Mouse (Mus musculus) neural tube, embryonic 11.5 days (tissue): ENCODE measurements around the gene Ltb4r2. TPM values are rescaled to one million over a fixed set of nuclear protein-coding genes. Genes with fewer than 3 reads are reported as not detected.

Experiments
- ATAC-seq: fragments of 200-750 bp; cut with Nextera tagmentation; 2 replicates; pipeline ENCODE4 v1.8.0; 2017; ENCODE audit warnings: moderate number of reproducible peaks, mild to moderate bottlenecking, moderate TSS enrichment, moderate library complexity; ENCODE audit not compliant: insufficient read depth, low FRiP score, low TSS enrichment
- DNase-seq: peaks from one replicate; pipeline ENCODE4 v3.0.0-alpha.2; 2015; ENCODE audit warnings: low spot score
- H3K27ac ChIP-seq: fragments of 300-500 bp; sonication (generic); 2 replicates; pipeline ENCODE4 v1.5.1; 2014; ENCODE audit warnings: low read depth, mild to moderate bottlenecking, low read length
- H3K27me3 ChIP-seq: fragments of 300-500 bp; sonication (generic); 2 replicates; pipeline ENCODE4 v1.6.1; 2014; ENCODE audit warnings: mild to moderate bottlenecking, low read length, mixed read lengths; ENCODE audit not compliant: control insufficient read depth, insufficient read depth
- H3K36me3 ChIP-seq: fragments of 300-500 bp; sonication (generic); 2 replicates; pipeline ENCODE4 v1.6.1; 2014; ENCODE audit warnings: mild to moderate bottlenecking, low read length, moderate library complexity, mixed read lengths; ENCODE audit not compliant: control insufficient read depth, insufficient read depth
- H3K4me1 ChIP-seq: fragments of 300-500 bp; sonication (generic); 2 replicates; pipeline ENCODE4 v1.6.1; 2014; ENCODE audit warnings: low read length, mixed read lengths; ENCODE audit not compliant: control insufficient read depth, insufficient read depth
- H3K4me2 ChIP-seq: fragments of 300-500 bp; sonication (generic); 2 replicates; pipeline ENCODE4 v1.6.1; 2014; ENCODE audit warnings: low read depth, mild to moderate bottlenecking, moderate library complexity
- H3K4me3 ChIP-seq: fragments of 300-500 bp; sonication (generic); 2 replicates; pipeline ENCODE4 v1.5.1; 2014; ENCODE audit warnings: low read depth, low read length
- H3K9ac ChIP-seq: fragments of 300-500 bp; sonication (generic); 2 replicates; pipeline ENCODE4 v1.6.1; 2014; ENCODE audit warnings: mild to moderate bottlenecking, low read length
- H3K9me3 ChIP-seq: fragments of 300-500 bp; sonication (generic); 2 replicates; pipeline ENCODE4 v1.6.1; 2016; ENCODE audit warnings: low read length; ENCODE audit not compliant: control insufficient read depth
- WGBS: fragments of 180-500 bp; shearing (Covaris S2); extraction: QIAGEN DNeasy Blood & Tissue Kit; methylation state at CpG from one replicate; pipeline ENCODE4 v1.1.7; 2014; 5-methylcytosine and 5-hydroxymethylcytosine counted together
- polyA plus RNA-seq: library from polyadenylated mRNA; unstranded; fragments of >200 nt; fragmentation: Nextera tagmentation; extraction: Ambion mirVana; gene quantifications from 2 replicates; pipeline ENCODE4 v1.2.1, GENCODE M21; 2014

Ltb4r2 gene
- polyA plus RNA-seq, 1 experiment from 2014 or later, result 0.52 TPM

- WGBS, result 12% methylated on average over 52 of the region's 52 CpGs
- Histone ChIP-seq H3K27ac (no peak overlapping the region), H3K4me1 (0 out of 2 replicates have a peak, but pooled peaks cover 4% of the 10 kb centered on the region), H3K4me3 (peak overlapping the region; percentile 34), H3K9ac (peak overlapping the region; percentile 59), H3K9me3 (no peaks in the 10 kb centered on the region), H3K27me3 (peaks cover 42% of the 10 kb centered on the region), H3K4me2 (peak overlapping the region; percentile 70), H3K36me3 (no peaks in the 10 kb centered on the region)
- ATAC-seq (peak; percentile 48), DNase-seq (peak; percentile 64)
Observed at GRCm38 (mm10) chr14:55767519-55768414, 6.5 kb downstream of the Ltb4r2 start.

GRCm38 (mm10) chr14:55768555-55768954 lies 7.3 kb downstream of the Ltb4r2 start:
- no peak overlapping the region for H3K4me3 ChIP-seq
- 0 out of 2 replicates have a peak, but pooled peaks cover 4% of the 10 kb centered on the region for H3K4me1 ChIP-seq
- no peak overlapping the region for H3K9ac ChIP-seq
- peaks cover 35% of the 10 kb centered on the region for H3K27me3 ChIP-seq
- no peak overlapping the region for H3K4me2 ChIP-seq
- no peaks in the 10 kb centered on the region for H3K36me3 ChIP-seq
- DNase-seq (no peak), ATAC-seq (no peak)
- H3K9me3 ChIP-seq, result no peaks in the 10 kb centered on the region
- 92% methylated on average over 6 of the region's 6 CpGs for WGBS
- no peak overlapping the region for H3K27ac ChIP-seq

- H3K36me3 ChIP-seq, result no peaks in the 10 kb centered on the region
- H3K9ac ChIP-seq, result no peak overlapping the region
- ATAC-seq, result no peak
- H3K9me3 ChIP-seq, result no peaks in the 10 kb centered on the region
- peaks cover 31% of the 10 kb centered on the region for H3K27me3 ChIP-seq
- 0 out of 2 replicates have a peak, but pooled peaks cover 4% of the 10 kb centered on the region for H3K4me1 ChIP-seq
- H3K4me2 ChIP-seq, result no peak overlapping the region
- DNase-seq, result no peak
- no peak overlapping the region for H3K27ac ChIP-seq
- no peak overlapping the region for H3K4me3 ChIP-seq
- 77% methylated on average over 16 of the region's 16 CpGs for WGBS
Observed at GRCm38 (mm10) chr14:55769087-55769703, 8.0 kb downstream of the Ltb4r2 start.

DNA sequence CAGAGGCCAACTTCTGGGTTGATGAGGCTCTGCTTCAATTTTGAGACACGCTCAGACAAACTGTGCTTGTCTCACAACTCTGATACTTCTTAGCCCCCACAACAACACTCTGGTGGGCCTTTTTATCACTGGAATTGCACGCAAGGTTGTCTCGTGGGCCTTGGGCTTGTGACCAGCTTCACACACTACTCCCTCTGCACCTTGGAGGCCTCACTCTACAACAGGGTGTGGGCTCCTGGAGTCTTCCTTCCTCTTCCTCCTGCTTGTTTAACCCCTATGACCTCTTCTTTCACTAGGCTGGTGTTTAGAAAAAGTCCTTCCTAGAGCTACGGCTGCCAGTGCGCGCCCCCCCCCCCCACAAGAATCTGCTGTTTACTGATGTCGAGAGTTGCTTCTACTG lies 15.5 kb downstream of the Ltb4r2 start:
- DNase-seq (no peak), ATAC-seq (no peak)
- Histone ChIP-seq H3K4me1 (peaks cover 5% of the 10 kb centered on the region; the same call in 1 of the 2 replicates), H3K9me3 (no peaks in the 10 kb centered on the region), H3K27me3 (peaks cover 4% of the 10 kb centered on the region; the same call in 1 of the 2 replicates), H3K27ac (no peak overlapping the region), H3K4me2 (no peak overlapping the region), H3K36me3 (no peaks in the 10 kb centered on the region), H3K9ac (no peak overlapping the region), H3K4me3 (no peak overlapping the region)
- WGBS, result 70% methylated on average over 7 of the region's 7 CpGs

DNA sequence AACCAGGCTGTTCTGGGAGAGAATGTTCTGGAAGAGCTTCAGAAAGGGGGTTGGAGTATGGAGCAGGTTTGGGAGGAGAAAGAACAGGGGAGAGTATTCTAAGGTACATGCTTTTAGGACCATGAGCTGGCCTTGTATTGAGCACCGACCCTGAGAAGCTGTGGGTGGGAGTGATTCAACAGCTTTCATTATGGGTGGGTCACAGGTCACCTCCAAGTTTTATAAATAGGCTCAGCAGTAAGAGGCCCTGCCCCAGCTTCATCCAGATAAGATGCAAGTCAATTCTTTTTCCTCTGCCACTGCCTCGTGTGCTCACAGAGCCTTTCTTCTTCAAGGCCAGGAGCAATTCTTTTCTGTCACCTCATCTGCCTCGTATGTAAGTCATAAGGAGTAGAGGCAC lies 15.9 kb downstream of the Ltb4r2 start:
- WGBS, result 55% methylated on average over 3 of the region's 3 CpGs
- H3K36me3 ChIP-seq, result no peaks in the 10 kb centered on the region
- H3K9me3 ChIP-seq, result no peaks in the 10 kb centered on the region
- no peak overlapping the region for H3K4me3 ChIP-seq
- no peak overlapping the region for H3K27ac ChIP-seq
- H3K9ac ChIP-seq, result no peak overlapping the region
- ATAC-seq (no peak), DNase-seq (no peak)
- peaks cover 5% of the 10 kb centered on the region; the same call in 1 of the 2 replicates for H3K4me1 ChIP-seq
- peaks cover 8% of the 10 kb centered on the region for H3K27me3 ChIP-seq
- H3K4me2 ChIP-seq, result no peak overlapping the region

DNA sequence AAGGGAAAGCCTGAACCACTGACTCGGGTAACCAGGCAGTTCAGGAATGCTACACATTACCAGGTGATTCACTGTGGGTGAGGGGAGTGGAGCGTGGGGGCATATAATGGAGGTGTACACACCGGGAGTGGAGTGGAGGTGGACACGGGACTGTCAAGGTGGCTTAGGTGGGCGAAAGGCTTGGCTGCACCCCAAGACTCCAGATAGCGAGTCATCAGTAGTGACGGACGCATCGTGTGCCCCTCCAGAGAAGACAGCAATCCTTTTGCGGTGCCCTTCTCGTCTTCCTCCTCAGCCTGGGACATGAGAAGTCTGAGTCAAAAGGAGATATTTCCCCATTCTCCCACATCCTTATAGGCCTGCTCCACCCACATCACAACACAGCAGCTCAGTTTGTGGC lies 16.6 kb downstream of the Ltb4r2 start:
- no peak for ATAC-seq
- no peak overlapping the region for H3K9ac ChIP-seq
- no peaks in the 10 kb centered on the region for H3K36me3 ChIP-seq
- peaks cover 15% of the 10 kb centered on the region for H3K27me3 ChIP-seq
- H3K4me2 ChIP-seq, result no peak overlapping the region
- no peaks in the 10 kb centered on the region for H3K9me3 ChIP-seq
- peaks cover 5% of the 10 kb centered on the region; the same call in 1 of the 2 replicates for H3K4me1 ChIP-seq
- no peak for DNase-seq
- H3K4me3 ChIP-seq, result no peak overlapping the region
- 91% methylated on average over 11 of the region's 11 CpGs for WGBS
- no peak overlapping the region for H3K27ac ChIP-seq

DNA sequence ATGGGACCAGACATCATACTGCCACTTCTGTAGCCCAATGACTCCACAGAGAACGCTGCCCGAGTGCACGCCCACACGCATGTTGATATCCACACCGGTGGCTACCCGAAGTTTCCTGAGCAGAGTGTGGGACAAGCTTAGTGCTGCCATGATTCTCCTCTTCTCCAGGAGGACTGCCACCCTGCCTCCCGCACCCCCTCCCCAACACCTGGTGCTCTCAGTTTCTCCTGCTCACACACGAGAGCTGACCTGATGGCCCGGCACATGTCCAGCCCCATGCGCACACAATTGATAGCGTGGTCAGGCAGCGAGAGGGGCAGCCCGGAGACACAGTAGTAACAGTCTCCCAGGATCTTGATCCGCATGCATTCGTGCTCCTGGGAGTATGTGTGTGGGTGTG lies 17.5 kb downstream of the Ltb4r2 start:
- H3K9ac ChIP-seq, result no peak overlapping the region
- peaks cover 23% of the 10 kb centered on the region for H3K27me3 ChIP-seq
- H3K9me3 ChIP-seq, result no peaks in the 10 kb centered on the region
- no peaks in the 10 kb centered on the region for H3K36me3 ChIP-seq
- H3K4me3 ChIP-seq, result no peak overlapping the region
- no peak overlapping the region for H3K4me2 ChIP-seq
- no peak overlapping the region for H3K27ac ChIP-seq
- peaks cover 5% of the 10 kb centered on the region; the same call in 1 of the 2 replicates for H3K4me1 ChIP-seq
- ATAC-seq (no peak), DNase-seq (no peak)
- 91% methylated on average over 15 of the region's 15 CpGs for WGBS

DNA sequence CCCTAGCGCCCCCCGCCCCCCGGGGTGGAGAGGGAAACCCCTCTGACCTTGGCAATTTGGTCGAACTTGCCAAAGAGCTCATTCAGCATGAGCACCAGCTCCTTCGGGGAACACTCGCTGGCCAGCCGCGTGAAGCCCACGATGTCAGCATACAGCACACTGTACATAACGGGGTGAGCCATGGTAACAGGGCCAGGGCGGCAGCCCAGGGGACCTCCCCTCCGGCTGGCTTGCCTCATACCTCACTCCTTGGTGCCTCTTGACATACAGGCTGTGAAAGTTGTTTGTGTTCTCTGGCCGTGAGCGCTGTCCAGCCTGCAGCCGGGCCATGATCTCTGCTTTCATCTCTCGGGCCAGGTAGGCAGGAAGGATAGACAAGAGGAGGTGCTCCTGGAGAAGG lies 18.4 kb downstream of the Ltb4r2 start:
- no peak overlapping the region for H3K9ac ChIP-seq
- DNase-seq (no peak), ATAC-seq (no peak)
- WGBS, result 71% methylated on average over 16 of the region's 16 CpGs
- no peaks in the 10 kb centered on the region for H3K9me3 ChIP-seq
- H3K27ac ChIP-seq, result no peak overlapping the region
- H3K27me3 ChIP-seq, result peaks cover 33% of the 10 kb centered on the region
- peaks cover 5% of the 10 kb centered on the region; the same call in 1 of the 2 replicates for H3K4me1 ChIP-seq
- no peak overlapping the region for H3K4me2 ChIP-seq
- no peaks in the 10 kb centered on the region for H3K36me3 ChIP-seq
- no peak overlapping the region for H3K4me3 ChIP-seq
